Mouse (Mus musculus) brain, embryonic 14.5 days (tissue): ENCODE measurements around the gene Mcl1.
"Not testable (repeated sequence)": the region's sequence is repeated elsewhere in the genome, so short reads cannot be mapped to it uniquely, and the experiment has no call there.

Experiments
- CTCF ChIP-seq: fragments of 200-500 bp; IDR thresholded peaks from 2 replicates; pipeline ENCODE4 v1.5.1; 2012; ENCODE audit warnings: inconsistent platforms, mild to moderate bottlenecking, moderate library complexity, borderline replicate concordance; ENCODE audit not compliant: insufficient read depth, insufficient read length; ENCODE audit errors: extremely low read depth
- POLR2A ChIP-seq: fragments of 200-500 bp; IDR thresholded peaks from 2 replicates; pipeline ENCODE4 v1.6.1; 2012; ENCODE audit warnings: mild to moderate bottlenecking, inconsistent platforms, borderline replicate concordance; ENCODE audit not compliant: poor library complexity, insufficient read depth, insufficient read length, severe bottlenecking; ENCODE audit errors: extremely low read depth

GRCm38 (mm10) chr3:95690552-95690951, 32.0 kb downstream of the Mcl1 start:
- not testable (repeated sequence) for TF ChIP-seq POLR2A, CTCF
